Mouse (Mus musculus): ENCODE measurements around the gene Gpsm1. TPM values are rescaled to one million over a fixed set of nuclear protein-coding genes. Genes with fewer than 3 reads are reported as not detected.

Gene Gpsm1
- not detected in 2 replicates for polyA plus RNA-seq (2012)

GRCm38 (mm10) chr2:26315072-26315924, at the start of gene Gpsm1:
Gene Gpsm1, plus strand, starts transcription at chr2:26315515.
- TF ChIP-seq GATA1 (IDR thresholded peaks at IDR 0.05; ENCODE audit: low read length) = no peak

GRCm38 (mm10) chr2:26266066-26266742, 49.1 kb upstream of the Gpsm1 start:
- TF ChIP-seq GATA1 (IDR thresholded peaks at IDR 0.05; ENCODE audit: low read length) = no peak

- TF ChIP-seq GATA1 (IDR thresholded peaks at IDR 0.05; ENCODE audit: low read length) = no peak
These were observed 47.1 kb upstream of the Gpsm1 start for GRCm38 (mm10) chr2:26268216-26268615.

GRCm38 (mm10) chr2:26273611-26274010, 41.7 kb upstream of the Gpsm1 start:
- no peak for TF ChIP-seq GATA1 (IDR thresholded peaks at IDR 0.05; ENCODE audit: low read length)

- TF ChIP-seq GATA1 (IDR thresholded peaks at IDR 0.05; ENCODE audit: low read length) = no peak
These were observed 35.6 kb upstream of the Gpsm1 start for GRCm38 (mm10) chr2:26279712-26280111.

GRCm38 (mm10) chr2:26280594-26280993, 34.7 kb upstream of the Gpsm1 start:
- TF ChIP-seq GATA1 (IDR thresholded peaks at IDR 0.05; ENCODE audit: low read length) = no peak

GRCm38 (mm10) chr2:26285804-26286203, 29.5 kb upstream of the Gpsm1 start:
- no peak for TF ChIP-seq GATA1 (IDR thresholded peaks at IDR 0.05; ENCODE audit: low read length)

- TF ChIP-seq GATA1 (IDR thresholded peaks at IDR 0.05; ENCODE audit: low read length) = no peak
These were observed 28.9 kb upstream of the Gpsm1 start for GRCm38 (mm10) chr2:26286391-26286790.

GRCm38 (mm10) chr2:26290133-26290532, 25.2 kb upstream of the Gpsm1 start:
- TF ChIP-seq GATA1 (IDR thresholded peaks at IDR 0.05; ENCODE audit: low read length) = no peak

- TF ChIP-seq GATA1 (IDR thresholded peaks at IDR 0.05; ENCODE audit: low read length) = no peak
These were observed 20.9 kb upstream of the Gpsm1 start, which contains the start of gene Ccdc187 for GRCm38 (mm10) chr2:26294457-26294856. Gene Ccdc187, minus strand, starts transcription at chr2:26294557.

- no peak for TF ChIP-seq GATA1 (IDR thresholded peaks at IDR 0.05; ENCODE audit: low read length)
These were observed 18.6 kb upstream of the Gpsm1 start for GRCm38 (mm10) chr2:26296606-26297195.

GRCm38 (mm10) chr2:26298208-26298855, 17.0 kb upstream of the Gpsm1 start:
- no peak for TF ChIP-seq GATA1 (IDR thresholded peaks at IDR 0.05; ENCODE audit: low read length)

GRCm38 (mm10) chr2:26298856-26299230, 16.5 kb upstream of the Gpsm1 start:
- no peak for TF ChIP-seq GATA1 (IDR thresholded peaks at IDR 0.05; ENCODE audit: low read length)

GRCm38 (mm10) chr2:26299336-26299735, 16.0 kb upstream of the Gpsm1 start:
- TF ChIP-seq GATA1 (IDR thresholded peaks at IDR 0.05; ENCODE audit: low read length) = no peak

GRCm38 (mm10) chr2:26300161-26300807, 15.0 kb upstream of the Gpsm1 start:
- no peak for TF ChIP-seq GATA1 (IDR thresholded peaks at IDR 0.05; ENCODE audit: low read length)
